Mouse (Mus musculus): ENCODE data around the gene Arl4c. TPM values are rescaled to one million over a fixed set of nuclear protein-coding genes. Genes with fewer than 3 reads are reported as not detected.

Arl4c gene
- polyA plus RNA-seq, 1 experiment from 2014 or later = 17.4 TPM

DNA sequence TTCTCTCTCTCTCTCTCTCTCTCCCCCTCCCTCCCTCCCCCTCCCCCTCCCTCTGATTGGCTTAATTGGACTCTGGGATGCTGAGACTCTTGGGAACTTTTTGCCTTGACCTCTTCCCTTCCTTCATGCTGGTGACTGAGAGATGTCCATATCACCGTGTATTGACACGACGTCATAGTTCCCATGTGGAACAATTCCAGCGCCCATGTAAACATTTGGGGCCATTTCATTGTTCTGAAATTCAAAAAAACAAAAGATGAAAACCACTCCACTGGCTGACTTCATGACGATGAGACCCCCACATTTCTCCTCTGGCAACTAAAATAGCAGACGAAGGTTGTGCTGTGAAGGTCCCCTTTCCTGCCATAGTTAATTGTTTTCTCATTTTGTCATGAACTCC lies 69.2 kb downstream of the Arl4c start:
- no peak overlapping the region for H3K9ac ChIP-seq (ENCODE audit: low read length)
- H3K36me3 ChIP-seq (ENCODE audit: control insufficient read depth, insufficient read depth, low read length) = no peaks in the 10 kb centered on the region
- ATAC-seq (no peak), DNase-seq (ENCODE audit: low spot score) (no peak)
- no peak overlapping the region for H3K4me2 ChIP-seq (ENCODE audit: low read length)
- no peaks in the 10 kb centered on the region for H3K9me3 ChIP-seq (replicated peaks; ENCODE audit: control insufficient read depth, low read length)
- no peaks in the 10 kb centered on the region for H3K4me1 ChIP-seq (ENCODE audit: control insufficient read depth, insufficient read depth, low read length)
- no peak overlapping the region for H3K27ac ChIP-seq (ENCODE audit: low read depth, low read length)
- H3K4me3 ChIP-seq (ENCODE audit: low read depth, low read length) = no peak overlapping the region
- H3K27me3 ChIP-seq (replicated peaks; ENCODE audit: control insufficient read depth, insufficient read depth, low read length) = no peaks in the 10 kb centered on the region
- 65% methylated on average over 6 of the region's 6 CpGs for WGBS

DNA sequence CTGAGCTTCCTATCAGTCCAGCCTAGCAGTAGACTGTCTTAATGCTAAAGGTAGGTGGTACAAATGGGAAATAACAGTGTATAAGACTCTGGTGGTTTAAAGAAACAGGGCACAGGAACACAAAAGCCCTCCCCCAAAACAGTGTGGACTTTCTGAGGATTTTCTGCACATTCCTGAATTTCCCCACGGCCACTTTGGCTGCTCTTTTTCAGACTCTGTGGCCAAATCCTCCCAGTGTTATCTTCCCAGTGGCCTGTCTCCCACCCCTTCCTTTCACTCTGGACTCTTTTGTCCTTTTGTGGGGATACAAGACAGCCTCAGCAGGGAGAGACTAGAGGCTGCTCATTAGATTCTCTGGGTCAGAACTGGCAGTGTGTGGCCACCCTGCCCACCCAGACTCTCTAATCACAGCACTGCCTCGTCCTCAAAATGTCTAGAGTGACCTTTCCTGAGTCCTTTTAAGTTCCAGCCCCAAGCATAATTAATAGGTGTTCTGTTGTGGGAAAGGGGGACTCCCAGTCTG lies 72.0 kb downstream of the Arl4c start:
- Histone ChIP-seq H3K4me1 (ENCODE audit: control insufficient read depth, insufficient read depth, low read length) (no peaks in the 10 kb centered on the region), H3K27ac (ENCODE audit: low read depth, low read length) (no peak overlapping the region), H3K9me3 (replicated peaks; ENCODE audit: control insufficient read depth, low read length) (no peaks in the 10 kb centered on the region), H3K36me3 (ENCODE audit: control insufficient read depth, insufficient read depth, low read length) (no peaks in the 10 kb centered on the region), H3K4me3 (ENCODE audit: low read depth, low read length) (no peak overlapping the region), H3K27me3 (replicated peaks; ENCODE audit: control insufficient read depth, insufficient read depth, low read length) (no peaks in the 10 kb centered on the region), H3K9ac (ENCODE audit: low read length) (no peak overlapping the region), H3K4me2 (ENCODE audit: low read length) (no peak overlapping the region)
- 7% methylated on average over 2 of the region's 2 CpGs for WGBS
- no peak for ATAC-seq
- no peak for DNase-seq (ENCODE audit: low spot score)

DNA sequence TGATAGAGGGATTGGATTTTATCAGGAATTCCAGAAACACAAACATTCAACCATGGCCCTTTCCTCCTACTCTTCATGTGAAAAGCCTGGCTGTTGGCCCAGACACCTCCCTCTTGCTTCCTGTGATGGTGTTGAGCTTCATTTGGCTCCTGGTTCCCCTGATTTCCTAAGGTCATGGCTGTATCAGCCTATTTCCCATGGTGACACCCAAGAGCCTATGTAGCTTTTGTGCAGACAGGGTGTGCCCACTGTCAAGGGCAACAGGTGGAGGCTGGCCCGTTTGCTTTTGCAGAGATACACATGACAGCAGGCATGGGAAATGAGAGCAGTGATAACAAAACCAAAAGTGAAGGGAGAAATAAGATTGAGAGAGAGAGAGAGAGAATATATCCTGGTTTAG lies 76.8 kb downstream of the Arl4c start:
- Histone ChIP-seq H3K4me3 (ENCODE audit: low read depth, low read length) (no peak overlapping the region), H3K4me1 (ENCODE audit: control insufficient read depth, insufficient read depth, low read length) (peaks cover 6% of the 10 kb centered on the region), H3K27ac (ENCODE audit: low read depth, low read length) (no peak overlapping the region), H3K9me3 (replicated peaks; ENCODE audit: control insufficient read depth, low read length) (no peaks in the 10 kb centered on the region), H3K9ac (ENCODE audit: low read length) (no peak overlapping the region), H3K36me3 (ENCODE audit: control insufficient read depth, insufficient read depth, low read length) (no peaks in the 10 kb centered on the region), H3K27me3 (replicated peaks; ENCODE audit: control insufficient read depth, insufficient read depth, low read length) (no peaks in the 10 kb centered on the region), H3K4me2 (ENCODE audit: low read length) (no peak overlapping the region)
- DNase-seq (ENCODE audit: low spot score) (no peak), ATAC-seq (no peak)
- 94% methylated on average over 1 of the region's 1 CpGs for WGBS

DNA sequence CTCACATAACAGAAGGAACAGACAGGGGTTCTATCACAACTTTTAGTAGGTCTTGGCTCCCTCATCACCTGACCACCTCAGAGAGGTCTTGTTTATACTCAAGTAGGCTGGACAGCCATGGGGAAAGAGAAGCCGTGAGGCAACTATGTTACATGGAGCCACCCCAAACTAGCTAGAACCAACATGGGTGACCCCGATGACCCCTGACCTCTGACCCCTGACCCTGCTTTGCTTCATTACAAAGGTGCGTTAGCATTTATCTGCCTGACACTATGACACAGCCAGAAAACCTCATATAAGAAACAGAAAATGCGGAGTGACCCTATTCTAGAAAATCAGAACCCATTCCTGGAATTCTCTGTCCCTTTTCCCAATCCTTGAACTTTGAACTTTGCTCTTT lies 77.6 kb downstream of the Arl4c start:
- whole genome bisulfite sequencing = 92% methylated on average over 4 of the region's 4 CpGs
- Histone ChIP-seq H3K9me3 (replicated peaks; ENCODE audit: control insufficient read depth, low read length) (no peaks in the 10 kb centered on the region), H3K4me2 (ENCODE audit: low read length) (no peak overlapping the region), H3K27ac (ENCODE audit: low read depth, low read length) (peak overlapping the region; percentile 28), H3K27me3 (replicated peaks; ENCODE audit: control insufficient read depth, insufficient read depth, low read length) (no peaks in the 10 kb centered on the region), H3K9ac (ENCODE audit: low read length) (no peak overlapping the region), H3K4me3 (ENCODE audit: low read depth, low read length) (no peak overlapping the region), H3K36me3 (ENCODE audit: control insufficient read depth, insufficient read depth, low read length) (no peaks in the 10 kb centered on the region), H3K4me1 (ENCODE audit: control insufficient read depth, insufficient read depth, low read length) (peaks cover 6% of the 10 kb centered on the region)
- DNase-seq (ENCODE audit: low spot score) (no peak), ATAC-seq (no peak)

DNA sequence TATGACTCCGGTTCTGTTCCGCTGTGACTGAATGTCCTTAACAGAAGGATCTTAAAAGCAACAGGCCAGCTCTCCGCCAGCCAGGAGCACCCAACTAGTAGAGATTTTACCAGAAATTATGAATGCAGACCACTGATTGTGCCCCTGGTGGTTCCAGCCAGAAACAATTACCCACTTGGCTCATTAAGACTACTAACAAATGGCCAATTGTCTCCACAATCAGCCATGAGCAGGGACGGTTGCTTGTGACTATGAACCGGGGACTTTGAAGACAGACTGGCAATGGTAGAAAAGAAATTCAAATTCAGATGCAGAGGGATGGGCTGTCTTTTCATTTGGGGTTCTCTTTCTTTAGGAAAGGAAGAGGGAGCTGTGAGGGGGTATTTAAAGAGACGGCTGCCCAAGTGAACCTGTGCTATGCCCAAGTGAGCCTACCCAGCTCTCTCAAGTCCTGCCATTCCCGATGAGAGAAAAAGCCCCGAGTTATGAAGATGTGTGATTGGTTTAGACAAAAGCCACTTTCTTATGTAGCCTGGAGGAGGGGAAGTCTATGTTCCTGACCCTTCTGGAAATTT lies 78.4 kb downstream of the Arl4c start:
- Histone ChIP-seq H3K4me2 (ENCODE audit: low read length) (no peak overlapping the region), H3K9me3 (replicated peaks; ENCODE audit: control insufficient read depth, low read length) (no peaks in the 10 kb centered on the region), H3K27ac (ENCODE audit: low read depth, low read length) (peak overlapping the region; percentile 29), H3K36me3 (ENCODE audit: control insufficient read depth, insufficient read depth, low read length) (no peaks in the 10 kb centered on the region), H3K4me3 (ENCODE audit: low read depth, low read length) (no peak overlapping the region), H3K9ac (ENCODE audit: low read length) (no peak overlapping the region), H3K27me3 (replicated peaks; ENCODE audit: control insufficient read depth, insufficient read depth, low read length) (no peaks in the 10 kb centered on the region), H3K4me1 (ENCODE audit: control insufficient read depth, insufficient read depth, low read length) (peaks cover 6% of the 10 kb centered on the region)
- 20% methylated on average over 8 of the region's 8 CpGs for WGBS
- peak; percentile 84 for DNase-seq (ENCODE audit: low spot score)
- ATAC-seq = peak; percentile 83

Other genes with a start within 250 kb of the Arl4c start
- not detected in 2 replicates for gene Glrp1, start 192.2 kb downstream of the Arl4c start, polyA plus RNA-seq (2014; fragmentation: Nextera tagmentation; extraction: Ambion mirVana)

All from forebrain, embryonic 14.5 days (tissue).